Mouse (Mus musculus) MEL (cell line): ENCODE data around the gene Smarcc2. TPM values are rescaled to one million over a fixed set of nuclear protein-coding genes. Genes with fewer than 3 reads are reported as not detected.

Experiments used
- DNase-seq: peaks from one replicate; pipeline ENCODE4 v3.0.0; 2011; ENCODE audit warnings: low read depth, low spot score
- H3K27ac ChIP-seq: 2 replicates; pipeline ENCODE4 v1.5.1; 2012; ENCODE audit warnings: low read depth, mild to moderate bottlenecking, control low read depth, low read length, moderate library complexity; ENCODE audit not compliant: control insufficient read depth
- H3K27me3 ChIP-seq, 2 experiments: fragments of 150-350 bp in 1 of 2; sonication (generic) in 1 of 2; 2 replicates each; pipeline ENCODE4 v1.6.1; 2012; ENCODE audit warnings: low read length in 2 of 2, mild to moderate bottlenecking in 2 of 2, improper control_type of control experiment in 1 of 2, moderate library complexity in 1 of 2; ENCODE audit not compliant: insufficient read depth in 2 of 2, control insufficient read depth in 1 of 2
- H3K36me3 ChIP-seq, 2 experiments: 2 replicates each; pipeline ENCODE4 v1.6.1; 2012 to 2014; ENCODE audit warnings: low read length in 2 of 2, improper control_type of control experiment in 1 of 2, inconsistent platforms in 1 of 2, mild to moderate bottlenecking in 1 of 2; ENCODE audit not compliant: insufficient read depth in 2 of 2, control insufficient read depth in 1 of 2
- H3K4me1 ChIP-seq, 2 experiments: fragments of 150-350 bp in 1 of 2; sonication (generic) in 1 of 2; 2 replicates each; pipeline ENCODE4 v1.6.1; 2012; ENCODE audit warnings: low read length in 2 of 2, improper control_type of control experiment in 1 of 2, mild to moderate bottlenecking in 1 of 2; ENCODE audit not compliant: insufficient read depth in 2 of 2, control insufficient read depth in 1 of 2
- H3K4me3 ChIP-seq, 2 experiments: fragments of 150-350 bp in 1 of 2; sonication (generic) in 1 of 2; 2 replicates each; pipeline ENCODE4 v1.5.1; 2012; ENCODE audit warnings: low read depth in 2 of 2, low read length in 2 of 2, mild to moderate bottlenecking in 2 of 2, moderate library complexity in 2 of 2, control low read depth in 1 of 2, improper control_type of control experiment in 1 of 2; ENCODE audit not compliant: control insufficient read depth in 1 of 2, insufficient read depth in 1 of 2
- H3K79me2 ChIP-seq: 2 replicates; pipeline ENCODE4 v1.6.1; 2012; ENCODE audit warnings: mild to moderate bottlenecking, low read length, moderate library complexity; ENCODE audit not compliant: control insufficient read depth, poor library complexity, insufficient read depth
- H3K9ac ChIP-seq: 2 replicates; pipeline ENCODE4 v1.6.1; 2012; ENCODE audit warnings: low read depth, mild to moderate bottlenecking, control low read depth, low read length, moderate library complexity; ENCODE audit not compliant: control insufficient read depth, poor library complexity, severe bottlenecking
- H3K9me3 ChIP-seq: fragments of 150-350 bp; sonication (generic); replicated peaks from 2 replicates; pipeline ENCODE4 v1.6.1; 2012; ENCODE audit warnings: mild to moderate bottlenecking, low read length, improper control_type of control experiment, moderate library complexity; ENCODE audit not compliant: insufficient read depth
- BHLHE40 ChIP-seq: IDR thresholded peaks from 2 replicates; pipeline ENCODE4 v1.6.1; 2012; ENCODE audit warnings: low read depth, mild to moderate bottlenecking, inconsistent platforms, low read length, improper control_type of control experiment, borderline replicate concordance
- CHD2 ChIP-seq: IDR thresholded peaks from 2 replicates; pipeline ENCODE4 v1.6.1; 2011; ENCODE audit warnings: low read length, improper control_type of control experiment
- ELF1 ChIP-seq: IDR thresholded peaks from 2 replicates; pipeline ENCODE4 v1.6.1; 2014; ENCODE audit warnings: low read depth, mild to moderate bottlenecking, inconsistent platforms, low read length, improper control_type of control experiment, moderate library complexity
- ETS1 ChIP-seq: IDR thresholded peaks from 2 replicates; pipeline ENCODE4 v1.6.1; 2012; ENCODE audit warnings: low read depth, mild to moderate bottlenecking, inconsistent platforms, low read length, improper control_type of control experiment, moderate library complexity
- GATA1 ChIP-seq: IDR thresholded peaks from 2 replicates; pipeline ENCODE4 v1.6.1; 2011; ENCODE audit warnings: low read depth, low read length, improper control_type of control experiment
- JUND ChIP-seq: IDR thresholded peaks from 2 replicates; pipeline ENCODE4 v1.6.1; 2011; ENCODE audit warnings: low read depth, mild to moderate bottlenecking, improper control_type of control experiment, low read length
- MAZ ChIP-seq: IDR thresholded peaks from 2 replicates; pipeline ENCODE4 v1.6.1; 2012; ENCODE audit warnings: low read depth, mild to moderate bottlenecking, inconsistent platforms, low read length, improper control_type of control experiment
- MYB ChIP-seq: IDR thresholded peaks from 2 replicates; pipeline ENCODE4 v1.6.1; 2011; ENCODE audit warnings: mild to moderate bottlenecking, low read depth, low read length, improper control_type of control experiment
- MYC ChIP-seq: IDR thresholded peaks from 2 replicates; pipeline ENCODE4 v1.6.1; 2011; ENCODE audit warnings: low read depth, mild to moderate bottlenecking, low read length, improper control_type of control experiment, moderate library complexity
- NELFE ChIP-seq: IDR thresholded peaks from 2 replicates; pipeline ENCODE4 v1.6.1; 2011; ENCODE audit warnings: low read depth, low read length, improper control_type of control experiment
- POLR2A ChIP-seq, 2 experiments: IDR thresholded peaks; 2 replicates each; pipeline ENCODE4 v1.6.1; 2011 to 2012; ENCODE audit warnings: low read length in 2 of 2, mild to moderate bottlenecking in 2 of 2, control low read depth in 1 of 2, improper control_type of control experiment in 1 of 2, low read depth in 1 of 2, moderate library complexity in 1 of 2; ENCODE audit not compliant: control insufficient read depth in 1 of 2, insufficient read depth in 1 of 2, poor library complexity in 1 of 2
- POLR2AphosphoS2 ChIP-seq: IDR thresholded peaks from 2 replicates; pipeline ENCODE4 v1.6.1; 2011; ENCODE audit warnings: low read length, improper control_type of control experiment
- POLR2AphosphoS5 ChIP-seq: IDR thresholded peaks from 2 replicates; pipeline ENCODE4 v1.6.1; 2012; ENCODE audit warnings: low read depth, borderline replicate concordance, mild to moderate bottlenecking, inconsistent platforms, low read length, moderate library complexity, mixed read lengths
- SIN3A ChIP-seq: IDR thresholded peaks from 2 replicates; pipeline ENCODE4 v1.6.1; 2012; ENCODE audit warnings: low read length, improper control_type of control experiment, inconsistent platforms
- TBP ChIP-seq: IDR thresholded peaks from 2 replicates; pipeline ENCODE4 v1.8.0; 2011; ENCODE audit warnings: low read depth, low read length, improper control_type of control experiment
- TCF12 ChIP-seq: IDR thresholded peaks from 2 replicates; pipeline ENCODE4 v1.6.1; 2014; ENCODE audit warnings: low read depth, mild to moderate bottlenecking, inconsistent platforms, low read length, improper control_type of control experiment, moderate library complexity
- polyA plus RNA-seq, 2 experiments: library from polyadenylated mRNA; stranded (reverse) in 1 of 2; unstranded in 1 of 2; fragments of >175 nt in 1 of 2; fragments of >200 nt in 1 of 2; gene quantifications; 2 replicates each; pipeline versions ENCODE4 v1.2.1 to v1.2.4; 2012; ENCODE audit warnings: low replicate concordance in 2 of 2, low read depth in 1 of 2; ENCODE audit not compliant: insufficient read length in 2 of 2, insufficient read depth in 1 of 2, missing spikeins in 1 of 2
- total RNA-seq: library from RNA; depleted of rRNA; stranded (reverse); fragments of 300-350 nt; gene quantifications from 2 replicates; pipeline ENCODE4 v1.2.3, GENCODE M21; 2012

Smarcc2 gene
- total and polyA plus RNA-seq, 3 experiments, result 24.8 to 226 (median 68.8) TPM

DNA sequence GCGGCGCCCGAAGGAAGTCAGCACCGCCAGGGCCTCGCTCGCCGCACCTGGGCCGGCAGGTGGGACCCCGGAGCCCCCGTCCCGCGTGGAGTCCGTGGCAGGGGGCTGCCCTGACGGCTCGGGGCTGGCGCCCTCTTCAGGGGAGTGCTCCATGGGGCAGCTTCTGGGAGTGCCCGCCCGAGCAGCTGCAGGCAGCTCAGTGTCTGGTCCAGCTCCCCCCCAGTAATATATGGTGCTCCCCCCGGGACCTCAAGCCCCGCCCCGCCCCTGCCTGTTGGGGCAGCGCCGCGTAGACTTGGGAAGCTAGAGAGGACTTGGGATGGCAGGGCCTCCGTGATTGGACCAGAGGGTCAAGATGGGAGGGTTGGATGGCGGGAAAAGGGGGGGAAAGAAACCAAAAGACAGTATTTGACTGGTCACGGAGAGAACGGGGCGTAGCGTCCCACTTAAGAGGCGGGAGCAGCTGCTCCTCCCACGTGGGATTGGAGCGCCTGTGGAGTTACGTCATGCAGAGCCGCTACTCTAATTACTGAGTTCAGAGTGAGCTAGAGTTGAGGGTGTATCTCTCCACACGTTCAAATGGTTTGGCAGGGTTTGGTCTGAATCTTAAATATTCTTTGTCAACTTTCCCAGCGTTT is 66.7 kb downstream of the Smarcc2 start, which contains the start of gene Esyt1 (continued):
- TF ChIP-seq SIN3A (peak; percentile 79), BHLHE40 (no peak), POLR2A (IDR thresholded peaks at IDR 0.05; ENCODE audit: control insufficient read depth in 1 of 2, insufficient read depth in 1 of 2, low read depth in 1 of 2, low read length in 2 of 2, poor library complexity in 1 of 2) (peak; percentile 82 to 89)

DNA sequence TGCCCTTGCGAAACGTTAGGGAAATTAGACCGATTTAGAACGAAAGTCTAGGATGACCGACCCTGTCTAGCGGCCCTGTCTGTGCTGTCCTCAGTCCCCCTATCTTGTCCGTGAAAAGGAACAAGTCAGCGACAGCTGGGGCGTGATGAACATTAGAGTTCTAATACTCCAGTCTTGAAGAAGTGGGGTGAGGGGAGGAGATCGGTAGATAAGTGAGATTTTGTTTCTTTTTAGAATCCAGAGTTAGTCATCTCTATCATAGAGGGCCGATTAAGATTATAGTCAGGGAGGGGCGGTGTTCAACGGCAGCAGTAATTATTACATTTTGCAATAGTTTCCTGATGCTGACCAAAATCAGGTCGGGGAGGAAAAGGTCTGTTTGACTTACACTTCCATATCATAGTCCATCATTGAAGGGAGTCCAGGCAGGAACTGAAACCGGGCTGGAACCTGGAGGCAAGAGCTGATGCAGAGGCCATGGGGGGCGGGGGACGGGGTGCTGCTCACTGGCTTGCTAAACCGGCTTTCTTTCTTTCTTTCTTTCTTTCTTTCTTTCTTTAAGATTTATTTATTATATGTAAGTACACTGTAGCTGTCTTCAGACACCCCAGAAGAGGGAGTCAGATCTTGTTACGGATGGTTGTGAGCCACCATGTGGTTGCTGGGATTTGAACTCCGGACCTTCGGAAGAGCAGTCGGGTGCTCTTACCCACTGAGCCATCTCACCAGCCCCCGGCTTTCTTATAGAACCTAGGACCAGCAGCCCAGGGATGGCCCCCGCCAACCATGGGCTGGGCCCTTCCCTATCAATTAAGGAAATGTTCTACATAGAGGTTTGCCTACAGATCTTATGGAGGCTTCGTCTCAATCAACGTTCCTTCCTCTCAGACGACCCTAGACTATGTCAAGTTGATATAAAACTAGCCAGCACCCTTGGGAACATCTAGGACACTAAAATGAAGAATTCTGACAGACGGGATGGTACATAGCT is 67.6 kb downstream of the Smarcc2 start:
- no peaks in the 10 kb centered on the region for H3K27me3 ChIP-seq
- no peaks in the 10 kb centered on the region for H3K9me3 ChIP-seq
- H3K36me3 ChIP-seq, result peaks cover 0 to 11% of the 10 kb centered on the region in 2 experiments; a peak in 2 of 4 replicates
- peaks cover 5 to 12% of the 10 kb centered on the region in 2 experiments; a peak in 3 of 4 replicates for H3K4me1 ChIP-seq
- TF ChIP-seq NELFE (peak; percentile 10; the same call in 1 of the 2 replicates), MYC (no peak), MAZ (peak; percentile 44; the same call in 1 of the 2 replicates), POLR2AphosphoS5 (no peak), GATA1 (peak; percentile 50; the same call in 1 of the 2 replicates), JUND (no peak), TBP (peak; percentile 94), MYB (no peak), ETS1 (0 out of 2 replicates have a peak, but pooled peaks have one; percentile 24), CHD2 (no peak), POLR2AphosphoS2 (no peak), POLR2A (IDR thresholded peaks at IDR 0.05; ENCODE audit: control insufficient read depth in 1 of 2, insufficient read depth in 1 of 2, low read depth in 1 of 2, low read length in 2 of 2, poor library complexity in 1 of 2) (no peak), TCF12 (no peak), SIN3A (0 out of 2 replicates have a peak, but pooled peaks have one; percentile 43), ELF1 (0 out of 2 replicates have a peak, but pooled peaks have one; percentile 12)
- DNase-seq, result peak; percentile 76
- peak overlapping the region; percentile 59 to 62 for H3K4me3 ChIP-seq
- peak overlapping the region; percentile 71 for H3K9ac ChIP-seq
- H3K27ac ChIP-seq, result peak overlapping the region; percentile 86
- H3K79me2 ChIP-seq, result peaks cover 8% of the 10 kb centered on the region
